Mouse (Mus musculus): ENCODE data around the gene Kmt5a. TPM values are rescaled to one million over a fixed set of nuclear protein-coding genes. Genes with fewer than 3 reads are reported as not detected.
A peak's percentile ranks its signal among the peaks of the same experiment; 100 is the strongest.
"Not testable (repeated sequence)": the region's sequence is repeated elsewhere in the genome, so short reads cannot be mapped to it uniquely, and the experiment has no call there.

Kmt5a gene
- total RNA-seq, 2 experiments from 2014 or later = 44.3 to 48.7 TPM

GRCm38 (mm10) chr5:124470591-124471171, 31.0 kb downstream of the Kmt5a start:
- no peak for DNase-seq (ENCODE audit: low spot score in 2 of 2)
- intact Hi-C loops (cut with DNase I) = no loop called here

DNA sequence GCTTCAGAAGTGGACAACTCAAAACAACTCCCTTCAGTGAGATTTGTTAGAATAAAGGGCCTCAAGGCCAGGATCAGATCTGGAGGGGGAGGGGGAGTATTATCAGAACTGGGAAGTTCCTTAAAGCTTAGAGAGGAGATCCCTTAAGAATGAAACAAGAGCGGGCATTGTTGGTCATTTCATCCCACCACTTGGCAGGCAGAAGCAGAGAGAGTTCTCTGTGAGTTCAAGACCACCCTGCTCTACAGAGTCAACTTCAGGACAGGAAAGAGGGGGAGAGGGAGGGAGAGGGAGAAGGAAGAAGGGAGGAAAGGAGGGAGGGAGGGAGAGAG, 39.1 kb downstream of the Kmt5a start:
- no peak for DNase-seq (ENCODE audit: low spot score in 2 of 2)
- intact Hi-C loops (cut with DNase I) = no loop called here

- intact Hi-C loops (cut with DNase I) = loop anchor here (5.0 kb wide), 2 partner anchors 33 to 52 kb away; partner anchors contain the start of gene Rilpl1
- no peak for DNase-seq (ENCODE audit: low spot score in 2 of 2)
Measured at GRCm38 (mm10) chr5:124480119-124480518, 40.4 kb downstream of the Kmt5a start.

GRCm38 (mm10) chr5:124481714-124482113, 42.0 kb downstream of the Kmt5a start:
- intact Hi-C loops (cut with DNase I) = loop anchor here (5.0 kb wide), 2 partner anchors 34 to 51 kb away; partner anchors contain the start of gene Rilpl1
- no peak for DNase-seq (ENCODE audit: low spot score in 2 of 2)

DNA sequence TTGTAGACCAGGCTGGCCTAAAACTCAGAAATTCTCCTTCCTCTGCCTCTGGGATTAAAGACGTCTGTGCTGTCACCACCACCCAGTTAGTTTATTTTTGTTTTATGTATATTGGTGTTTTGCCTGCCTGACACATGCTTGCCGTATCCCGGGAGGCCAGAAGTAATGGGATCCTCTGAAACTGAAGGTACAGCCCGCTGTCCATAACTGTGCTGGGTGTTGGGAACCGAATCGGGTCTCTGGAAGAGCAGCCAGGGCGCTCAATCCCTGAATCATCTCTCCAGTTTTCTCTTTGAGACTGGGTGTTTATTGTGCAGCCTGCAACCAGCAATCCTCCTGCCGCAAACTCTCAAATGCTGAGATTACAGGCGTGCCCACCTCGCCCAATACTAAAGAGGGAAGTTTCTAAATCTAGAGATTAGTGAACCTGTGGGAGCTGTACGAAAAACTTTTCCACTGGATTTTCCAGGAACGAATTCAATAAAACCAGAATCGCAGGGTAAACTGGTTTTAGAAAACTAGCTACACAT, 42.8 kb downstream of the Kmt5a start:
- intact Hi-C loops (cut with DNase I) = loop anchor here (5.0 kb wide), 2 partner anchors 35 to 50 kb away; partner anchors contain the start of gene Rilpl1
- no peak for DNase-seq (ENCODE audit: low spot score in 2 of 2)

DNA sequence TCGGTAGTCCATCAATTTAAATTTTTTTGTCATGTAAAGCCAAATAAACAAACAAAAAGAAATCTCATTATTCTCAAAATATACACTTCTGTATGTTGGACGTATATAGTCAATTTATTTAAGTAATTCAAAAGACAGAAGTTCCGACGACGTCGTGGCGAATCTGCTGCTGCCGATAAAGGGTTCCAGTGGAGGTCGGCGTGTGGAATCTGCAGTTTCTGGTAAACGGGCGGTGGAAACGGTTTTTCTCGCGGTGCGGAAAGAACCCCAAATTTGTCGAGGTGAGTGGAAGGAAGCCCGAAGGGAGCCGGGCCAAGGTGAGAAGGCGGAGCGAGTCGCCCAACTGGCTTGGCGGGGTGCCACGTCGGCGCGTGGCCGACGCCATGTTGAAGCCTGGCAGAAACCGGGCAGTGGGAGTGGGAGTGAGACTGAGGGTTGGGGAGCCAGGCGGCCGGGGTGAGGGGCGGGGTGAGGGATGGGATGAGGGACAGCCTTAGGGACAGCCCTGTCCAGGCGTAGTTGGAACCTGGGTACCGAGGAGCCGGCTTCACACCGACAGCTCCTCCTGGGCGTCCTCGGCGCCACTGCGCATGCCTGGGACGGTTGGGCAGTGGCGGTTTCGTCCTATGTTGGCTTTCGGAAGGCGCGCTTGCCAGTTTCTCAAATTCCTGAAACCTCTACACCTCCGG, 43.4 kb downstream of the Kmt5a start, which contains the start of gene Snrnp35:
Snrnp35 (plus strand) TSS at position 169 of the 689 bp plus-strand sequence.
- intact Hi-C loops (cut with DNase I) = loop anchor here (5.0 kb wide), 2 partner anchors 36 to 49 kb away; partner anchors contain the start of gene Rilpl1
- DNase-seq (ENCODE audit: low spot score in 2 of 2) = peak; percentile 84 to 85

DNA sequence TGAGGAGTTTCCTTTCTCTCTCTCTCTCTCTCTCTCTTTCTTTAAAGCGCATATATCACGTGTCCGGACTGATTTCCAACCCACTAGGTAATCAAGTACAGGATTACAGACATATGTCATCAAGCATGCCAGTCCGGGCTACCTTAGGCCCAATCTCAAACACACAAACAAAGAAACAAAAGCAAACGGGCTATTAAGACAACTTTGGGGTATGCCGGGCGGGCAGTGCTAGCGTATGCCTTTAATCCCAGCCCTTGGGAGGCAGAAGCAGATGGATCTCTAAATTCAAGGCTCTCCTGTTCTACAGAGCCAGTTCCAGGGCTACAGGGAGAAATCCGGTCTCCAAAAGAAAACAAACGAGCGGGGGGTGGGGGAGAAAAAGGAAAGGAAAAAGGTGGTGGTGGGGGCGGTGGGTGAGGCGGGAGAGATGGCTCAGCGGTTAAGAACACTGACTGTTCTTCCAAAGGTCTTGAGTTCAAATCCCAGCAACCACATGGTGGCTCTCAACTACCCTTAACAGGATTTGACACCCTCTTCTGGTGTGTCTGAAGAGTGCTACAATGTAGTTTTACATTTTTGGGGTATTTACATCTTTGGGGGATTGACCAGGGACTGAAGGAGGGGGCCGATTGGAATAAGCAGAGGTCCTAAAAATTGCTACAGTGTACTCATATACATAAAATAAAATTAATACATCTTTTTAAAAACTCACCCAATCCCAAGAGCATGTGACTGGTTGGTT, 44.1 kb downstream of the Kmt5a start:
- intact Hi-C loops (cut with DNase I) = loop anchor here (5.0 kb wide), 2 partner anchors 37 to 48 kb away; partner anchors contain the start of gene Rilpl1
- no peak for DNase-seq (ENCODE audit: low spot score in 2 of 2)

- intact Hi-C loops (cut with DNase I) = no loop called here
- no peak for DNase-seq (ENCODE audit: low spot score in 2 of 2)
Measured at GRCm38 (mm10) chr5:124485654-124486053, 45.9 kb downstream of the Kmt5a start.

GRCm38 (mm10) chr5:124488885-124489284, 49.2 kb downstream of the Kmt5a start:
- DNase-seq (ENCODE audit: low spot score in 2 of 2) = no peak
- intact Hi-C loops (cut with DNase I) = no loop called here

DNA sequence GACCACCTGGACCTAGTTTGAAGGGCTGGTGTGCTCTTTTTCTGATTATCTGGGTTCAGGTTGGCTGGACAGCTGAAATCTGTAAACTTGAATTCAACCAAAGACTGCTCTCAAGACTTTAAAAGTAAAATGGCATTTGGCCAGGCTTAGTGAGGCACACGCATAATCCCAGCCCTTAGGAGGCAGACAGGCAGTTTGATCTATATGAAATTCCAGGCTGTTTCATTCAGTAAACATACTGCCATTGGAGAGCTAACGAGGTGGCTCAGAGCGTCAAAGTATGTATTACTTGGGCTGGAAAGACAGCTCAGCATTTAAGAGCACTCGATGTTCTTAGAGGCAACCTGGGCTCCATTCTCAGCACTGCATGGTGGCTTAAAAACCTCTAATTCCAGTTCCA, 52.0 kb downstream of the Kmt5a start:
- intact Hi-C loops (cut with DNase I) = no loop called here

GRCm38 (mm10) chr5:124492618-124493017, 52.9 kb downstream of the Kmt5a start:
- intact Hi-C loops (cut with DNase I) = no loop called here
- peak in 1 of 2 experiments; percentile 39 for DNase-seq (ENCODE audit: low spot score in 2 of 2)

More for the DNA sequence above, 52.0 kb downstream of the Kmt5a start:
- no peak for DNase-seq (ENCODE audit: low spot score in 2 of 2)

DNA sequence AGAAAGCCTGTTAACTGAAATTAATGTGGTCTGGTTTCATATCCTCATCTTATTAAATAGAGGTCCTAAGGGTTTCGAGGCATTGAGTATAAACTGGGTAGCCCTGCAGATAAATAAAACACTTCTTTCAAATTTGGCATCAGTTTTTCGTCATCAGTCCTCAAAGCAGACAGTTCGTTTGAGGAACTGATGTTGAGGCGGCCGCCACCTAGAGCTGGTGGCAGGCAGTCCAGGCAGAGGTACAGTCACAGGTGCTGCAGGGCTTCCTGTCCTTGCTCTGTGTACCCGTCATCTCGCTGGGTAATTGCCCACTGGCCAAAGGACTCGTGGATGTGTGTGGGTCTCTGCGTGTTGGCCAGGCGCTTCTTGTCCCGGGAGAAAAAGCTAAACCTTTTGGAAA, 53.7 kb downstream of the Kmt5a start:
- intact Hi-C loops (cut with DNase I) = no loop called here
- DNase-seq (ENCODE audit: low spot score in 2 of 2) = no peak

DNA sequence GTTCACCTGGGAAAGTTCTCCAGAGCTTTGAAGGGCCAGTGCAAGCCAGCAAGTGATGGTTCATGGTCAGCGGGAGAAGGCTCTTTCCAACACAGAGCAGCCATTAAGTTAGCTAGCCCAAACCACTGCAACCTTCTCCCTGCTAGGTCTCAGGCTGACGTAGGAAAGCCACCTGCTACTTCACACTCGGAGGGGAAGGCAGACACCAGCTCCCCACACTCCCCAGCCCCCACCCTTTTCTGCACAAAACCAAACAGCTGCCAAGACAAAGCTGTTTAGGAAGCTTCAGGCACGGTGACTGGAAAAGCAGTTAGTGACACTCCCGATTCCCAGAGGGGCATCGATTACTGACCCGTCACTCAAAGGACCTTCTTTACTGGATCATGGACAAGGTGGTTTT, 55.8 kb downstream of the Kmt5a start:
- intact Hi-C loops (cut with DNase I) = no loop called here

GRCm38 (mm10) chr5:124496614-124497514, 57.1 kb downstream of the Kmt5a start:
- intact Hi-C loops (cut with DNase I) = no loop called here
- DNase-seq (ENCODE audit: low spot score in 2 of 2) = no peak

More for the DNA sequence above, 55.8 kb downstream of the Kmt5a start:
- DNase-seq (ENCODE audit: low spot score in 2 of 2) = peak; percentile 31 to 50

- DNase-seq (ENCODE audit: low spot score in 2 of 2) = peak; percentile 34 to 72
- intact Hi-C loops (cut with DNase I) = no loop called here
Measured at GRCm38 (mm10) chr5:124498221-124498876, 58.6 kb downstream of the Kmt5a start.

GRCm38 (mm10) chr5:124499001-124499400, 59.3 kb downstream of the Kmt5a start:
- intact Hi-C loops (cut with DNase I) = no loop called here
- no peak for DNase-seq (ENCODE audit: low spot score in 2 of 2)

GRCm38 (mm10) chr5:124500037-124500436, 60.3 kb downstream of the Kmt5a start:
- intact Hi-C loops (cut with DNase I) = not testable (repeated sequence)

DNA sequence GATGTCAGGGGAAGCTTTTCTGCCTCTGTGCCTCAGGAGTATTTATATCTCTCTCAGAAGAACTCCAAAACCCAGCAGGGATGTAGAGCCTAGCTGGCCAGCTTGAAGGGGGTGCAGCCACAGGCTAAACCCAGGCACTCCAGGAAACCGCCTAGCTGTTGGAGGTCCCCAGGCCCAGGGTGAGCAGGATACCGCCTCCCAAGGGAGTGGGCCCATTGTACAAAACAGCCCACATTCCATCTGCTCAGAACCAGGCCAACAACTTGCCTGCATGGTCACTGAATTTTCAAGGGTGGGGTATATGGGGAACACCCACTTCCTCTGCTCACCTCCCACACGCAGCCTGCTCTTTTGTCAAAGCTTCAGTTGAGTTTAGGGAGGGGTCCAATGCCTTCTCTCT, 60.8 kb downstream of the Kmt5a start:
- peak; percentile 34 to 40 for DNase-seq (ENCODE audit: low spot score in 2 of 2)
- intact Hi-C loops (cut with DNase I) = no loop called here

More at GRCm38 (mm10) chr5:124500037-124500436, 60.3 kb downstream of the Kmt5a start:
- not testable (repeated sequence) for DNase-seq (ENCODE audit: low spot score in 2 of 2)
